Mouse (Mus musculus): ENCODE results near the gene Pde5a. TPM values are rescaled to one million over a fixed set of nuclear protein-coding genes. Genes with fewer than 3 reads are reported as not detected.
A peak's percentile ranks its signal among the peaks of the same experiment; 100 is the strongest.

Pde5a gene
- total RNA-seq (2021), result 1 to 10 TPM; 7.8 to 9.7 TPM

DNA sequence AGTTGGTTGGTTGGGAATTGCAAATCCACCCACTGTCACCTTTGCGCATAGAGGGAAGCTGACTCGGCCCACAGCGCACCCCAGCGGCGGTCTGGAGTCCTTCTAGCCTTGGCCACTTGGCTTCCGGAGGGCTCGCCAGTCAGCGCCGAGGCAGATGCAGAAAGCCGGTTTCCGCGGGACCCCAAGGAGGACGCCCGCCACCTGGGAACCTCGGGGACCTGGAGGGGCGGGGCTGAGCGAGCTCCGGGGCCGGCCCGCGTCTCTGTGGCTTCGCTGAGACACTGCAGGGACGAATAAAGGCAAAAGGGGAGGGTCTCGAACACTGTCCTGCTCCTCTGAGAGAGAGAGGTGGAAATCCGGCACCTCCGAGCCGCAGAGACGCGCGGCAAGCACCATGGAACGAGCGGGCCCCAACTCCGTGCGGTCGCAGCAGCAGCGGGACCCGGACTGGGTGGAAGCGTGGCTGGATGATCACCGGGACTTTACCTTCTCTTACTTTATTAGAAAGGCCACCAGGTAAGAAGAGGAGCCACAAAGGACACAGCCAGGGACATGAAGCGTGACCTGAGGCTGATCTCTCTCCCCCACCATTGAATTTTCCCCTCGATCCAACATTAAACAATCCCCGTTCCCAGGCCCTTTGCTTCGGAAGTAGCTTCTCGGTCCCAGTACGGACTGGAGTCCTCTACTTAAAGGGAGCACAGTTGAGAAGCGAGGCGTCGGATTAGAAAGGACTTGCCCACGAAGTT lies at the start of gene Pde5a:
Gene Pde5a (plus strand): TSS at position 96 of the 749 bp plus-strand sequence.
- peak; percentile 35 to 64 for DNase-seq (ENCODE audit: extremely low spot score in 1 of 2, low spot score in 1 of 2)

DNA sequence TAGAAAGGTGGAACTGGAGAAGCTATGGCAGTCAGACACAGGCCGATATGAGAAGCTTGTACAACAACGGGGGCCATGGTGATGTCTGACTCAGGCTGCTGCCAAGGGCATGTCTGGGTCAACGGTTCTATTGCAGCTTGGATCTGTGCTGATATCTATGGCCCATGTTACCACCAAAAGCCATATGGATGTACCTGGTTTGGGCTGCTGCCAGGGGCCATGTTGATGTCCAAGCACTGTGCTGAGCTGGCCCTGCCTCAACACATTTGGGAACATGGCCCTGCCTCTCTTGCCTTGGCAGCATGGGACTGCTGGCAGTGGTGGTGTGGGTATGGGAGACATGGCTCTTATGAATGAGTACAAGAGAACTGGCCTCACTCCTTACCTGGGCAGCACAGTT lies 47.9 kb upstream of the Pde5a start:
- DNase-seq (ENCODE audit: extremely low spot score in 1 of 2, low spot score in 1 of 2), result no peak

DNA sequence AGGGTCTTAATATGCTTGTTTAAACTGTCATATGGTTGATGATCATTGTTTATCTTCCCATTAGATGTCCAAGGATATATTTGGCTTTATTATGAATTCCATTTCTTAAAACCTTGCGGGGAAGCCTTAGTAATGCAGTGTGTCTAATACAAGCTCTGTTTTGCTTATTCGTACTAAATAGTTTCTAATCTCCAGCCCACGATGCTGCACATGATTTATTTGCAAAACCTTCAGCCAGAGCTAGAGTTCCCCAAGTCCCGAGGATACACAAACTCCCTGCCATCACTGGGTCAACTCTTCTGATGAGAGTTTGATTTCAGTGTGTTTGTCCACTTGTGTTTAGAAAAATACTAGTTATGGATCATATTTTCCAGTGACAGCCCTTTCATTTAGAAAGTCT lies 46.4 kb upstream of the Pde5a start:
- no peak for DNase-seq (ENCODE audit: extremely low spot score in 1 of 2, low spot score in 1 of 2)

DNA sequence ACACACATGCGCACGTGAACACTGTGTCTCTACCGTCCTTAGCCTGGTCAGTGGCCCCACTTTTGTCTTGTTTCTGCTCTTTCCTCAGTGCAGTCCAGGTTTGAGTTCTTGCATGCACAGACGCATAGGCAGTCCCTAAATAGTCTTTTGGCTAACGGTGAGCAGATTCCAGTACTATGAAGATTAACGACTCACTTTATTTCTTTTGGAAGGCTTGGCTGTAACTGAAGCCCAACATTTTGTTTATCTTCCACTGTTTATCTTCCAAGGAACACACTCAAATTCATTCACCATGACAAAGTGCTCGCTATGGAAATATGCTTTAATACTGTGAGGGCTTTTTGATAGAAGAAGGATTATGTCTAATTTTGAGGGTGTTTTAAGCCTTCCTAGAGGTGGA lies 43.9 kb upstream of the Pde5a start:
- no peak for DNase-seq (ENCODE audit: extremely low spot score in 1 of 2, low spot score in 1 of 2)

DNA sequence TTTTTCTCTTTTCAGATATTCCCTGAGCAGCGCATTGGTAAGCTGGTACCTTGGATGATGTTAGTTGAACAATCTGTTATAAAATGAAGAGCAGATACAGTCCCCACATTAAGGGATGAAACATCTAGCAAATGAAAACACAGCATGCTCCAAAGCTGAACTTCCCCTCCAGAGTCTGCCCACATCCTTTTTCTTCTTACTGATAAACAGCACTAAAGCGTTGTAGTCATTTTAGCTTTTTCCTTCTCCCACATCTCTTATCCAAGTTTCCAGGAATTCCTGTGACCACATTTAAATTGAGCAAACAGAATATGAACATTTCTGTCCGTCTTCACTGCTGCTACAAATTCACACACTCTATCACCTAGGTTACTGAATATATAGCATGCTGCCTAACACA lies 35.7 kb upstream of the Pde5a start:
- DNase-seq (ENCODE audit: extremely low spot score in 1 of 2, low spot score in 1 of 2), result no peak

DNA sequence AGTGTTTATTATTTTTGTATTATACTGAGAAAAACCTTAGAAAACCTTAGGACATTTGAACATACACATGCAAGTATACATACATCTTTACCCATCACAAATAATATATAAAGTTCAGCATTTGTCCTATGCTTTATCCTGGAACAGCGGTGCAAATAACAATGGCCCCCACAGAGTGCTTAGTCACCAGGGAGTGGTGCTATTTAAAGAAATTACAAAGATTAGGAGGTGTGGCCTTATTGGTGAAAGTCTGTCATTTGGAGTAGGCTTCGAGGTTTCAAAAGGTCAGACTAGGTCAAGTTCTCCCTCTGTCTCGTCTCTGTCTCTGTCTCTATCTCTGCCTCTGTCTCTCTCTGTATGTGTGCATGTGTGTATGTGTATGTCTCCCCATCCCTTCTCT lies 32.9 kb upstream of the Pde5a start:
- no peak for DNase-seq (ENCODE audit: extremely low spot score in 1 of 2, low spot score in 1 of 2)

DNA sequence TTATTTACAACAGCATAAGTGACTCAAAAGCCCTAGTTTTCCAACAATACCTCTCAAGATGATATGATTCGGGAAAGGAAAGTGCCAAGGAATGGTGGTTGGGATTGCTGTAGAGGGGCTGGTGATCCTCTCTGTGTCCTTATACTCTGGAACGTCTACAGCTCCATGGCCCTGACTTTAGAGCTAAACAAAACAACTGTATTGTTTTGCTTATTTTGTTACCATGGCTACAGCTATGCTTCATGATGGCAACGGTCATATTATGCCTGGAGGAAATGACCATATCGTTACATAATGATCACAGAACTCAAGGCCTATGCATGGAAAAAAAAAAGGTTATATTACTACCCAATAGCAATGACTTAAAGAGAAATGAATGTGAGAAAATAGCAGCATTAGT lies 32.1 kb upstream of the Pde5a start:
- no peak for DNase-seq (ENCODE audit: extremely low spot score in 1 of 2, low spot score in 1 of 2)

DNA sequence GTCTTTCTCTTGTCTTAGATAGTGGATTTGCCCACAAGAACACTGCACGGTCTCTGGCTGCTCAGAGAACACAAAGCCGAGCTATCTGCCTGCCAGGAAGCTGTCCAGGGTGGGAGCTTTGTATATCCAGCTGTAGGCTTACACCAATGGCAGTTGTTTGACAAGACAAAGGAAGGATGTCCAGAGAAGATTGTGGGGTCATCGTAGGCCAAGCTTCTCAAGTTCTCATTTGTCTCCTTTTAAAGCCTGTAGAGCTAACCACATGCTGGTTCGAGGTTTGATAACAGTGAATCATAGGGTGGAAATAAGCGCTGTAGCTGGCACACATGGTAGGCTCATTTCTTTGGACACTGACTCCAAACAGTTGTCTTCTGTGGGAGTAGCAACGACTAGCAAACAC lies 24.5 kb upstream of the Pde5a start:
- no peak for DNase-seq (ENCODE audit: extremely low spot score in 1 of 2, low spot score in 1 of 2)

DNA sequence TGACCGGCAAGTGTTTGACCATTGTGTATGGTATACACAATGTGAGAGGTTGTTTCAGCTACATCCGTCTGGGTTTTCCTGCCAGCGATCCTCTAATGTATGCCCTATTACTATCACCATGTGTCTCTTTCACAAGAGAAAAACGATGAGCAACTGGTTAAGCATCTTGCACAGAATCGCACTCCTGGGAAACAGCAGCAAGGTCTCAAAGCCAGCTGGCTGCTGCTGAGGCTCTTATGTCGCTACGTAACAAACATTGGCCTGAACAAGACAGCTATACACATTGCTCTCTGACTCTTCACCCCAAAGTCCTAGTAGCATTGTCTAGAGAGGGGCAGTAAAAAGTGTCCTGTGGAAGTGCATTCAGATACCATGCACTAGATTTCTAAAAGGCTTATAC lies 23.5 kb upstream of the Pde5a start:
- DNase-seq (ENCODE audit: extremely low spot score in 1 of 2, low spot score in 1 of 2), result no peak

DNA sequence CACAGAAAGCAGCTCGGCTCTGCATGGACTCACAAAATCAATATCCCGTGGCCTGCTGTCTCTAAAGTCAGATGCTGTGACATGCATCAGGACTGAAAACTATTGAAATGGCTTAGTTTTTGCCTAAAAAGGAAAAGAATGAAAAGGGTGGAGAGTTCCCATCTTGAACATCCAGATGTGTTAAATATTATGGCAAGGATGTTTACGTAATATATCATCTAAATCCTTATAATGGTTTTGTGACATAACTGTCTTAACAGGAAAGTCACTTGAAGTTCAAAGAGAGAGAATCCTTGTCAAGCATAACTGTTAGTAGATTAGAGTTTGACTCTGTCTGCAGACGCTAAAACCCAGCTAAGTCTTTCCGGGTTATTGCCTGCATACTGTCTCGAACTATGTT lies 20.3 kb upstream of the Pde5a start:
- DNase-seq (ENCODE audit: extremely low spot score in 1 of 2, low spot score in 1 of 2), result no peak

DNA sequence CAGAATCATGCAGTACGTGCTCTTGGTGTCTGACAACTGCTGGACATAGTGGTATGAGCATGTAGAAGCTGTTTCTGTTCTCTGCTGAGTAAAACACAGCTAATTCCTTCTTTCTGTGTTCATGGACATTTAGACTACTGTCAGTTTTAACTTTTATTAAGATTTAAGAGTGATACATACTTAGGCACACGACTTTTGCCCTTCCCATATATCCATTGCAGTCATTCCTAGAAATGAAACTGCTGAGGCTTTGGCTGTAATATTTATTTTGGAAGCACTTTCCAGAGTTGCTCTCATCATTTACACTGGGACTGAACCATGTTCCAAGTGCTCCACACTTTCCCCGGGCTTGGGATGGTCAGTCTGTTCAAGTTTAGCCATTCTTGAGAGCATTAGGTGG lies 18.6 kb upstream of the Pde5a start:
- DNase-seq (ENCODE audit: extremely low spot score in 1 of 2, low spot score in 1 of 2), result no peak

DNA sequence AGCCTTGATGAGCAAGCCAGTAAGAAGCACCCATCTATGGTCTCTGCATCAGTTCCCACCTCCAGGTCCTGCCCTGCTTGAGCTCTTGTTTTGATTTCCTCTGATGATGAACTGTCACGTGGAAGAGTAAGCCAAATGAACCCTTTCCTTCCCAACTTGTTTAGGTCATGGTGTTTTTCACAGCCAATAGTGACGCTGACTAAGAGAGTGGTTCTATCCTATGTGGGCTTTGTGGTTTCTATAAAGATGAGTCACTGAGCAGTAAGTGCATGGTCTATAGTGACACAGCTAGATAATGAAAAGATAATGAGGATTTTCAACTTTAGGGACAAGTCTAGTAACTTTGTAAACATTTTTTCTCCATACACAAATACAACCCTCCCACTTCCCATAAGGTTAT lies 10.1 kb upstream of the Pde5a start:
- no peak for DNase-seq (ENCODE audit: extremely low spot score in 1 of 2, low spot score in 1 of 2)

DNA sequence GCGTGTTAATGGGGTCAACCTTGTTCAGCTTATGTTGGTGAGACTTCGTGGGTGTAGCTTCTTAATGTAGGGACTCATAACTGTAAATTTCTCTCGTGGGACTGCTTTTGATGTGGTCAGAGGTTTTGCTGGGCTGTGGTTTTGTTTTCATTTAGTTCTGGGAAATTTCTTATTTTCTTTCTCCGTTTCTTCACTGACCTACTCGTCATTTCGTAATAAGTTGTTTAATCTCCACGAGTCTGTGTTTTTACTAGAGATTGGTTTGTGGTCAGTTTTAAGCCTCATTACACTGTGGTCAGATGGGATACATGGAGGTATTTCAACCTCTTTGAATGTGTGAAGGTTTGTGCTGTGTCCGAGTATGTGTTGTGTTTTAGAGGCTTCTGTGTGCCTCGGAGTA lies 7.2 kb upstream of the Pde5a start:
- DNase-seq (ENCODE audit: extremely low spot score in 1 of 2, low spot score in 1 of 2), result no peak

DNA sequence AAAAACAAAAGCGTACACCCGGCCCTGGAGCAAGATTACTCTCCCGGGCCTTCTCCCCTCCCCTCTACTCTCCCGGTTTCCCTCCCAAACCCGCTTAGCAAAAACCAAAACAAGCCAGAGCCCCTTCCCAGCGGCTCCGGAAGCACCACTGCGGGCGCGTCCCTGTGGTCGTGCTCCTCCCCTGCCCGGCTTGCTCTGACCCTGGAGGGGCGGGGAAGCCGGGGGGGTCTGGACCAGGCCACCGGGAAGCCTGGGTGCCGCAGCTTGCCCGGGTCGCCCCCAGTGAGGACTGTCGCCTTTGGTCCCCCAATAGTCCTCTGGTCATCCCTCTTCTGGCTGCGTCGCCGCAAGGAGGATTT lies 833 bp downstream of the Pde5a start:
- DNase-seq (ENCODE audit: extremely low spot score in 1 of 2, low spot score in 1 of 2), result no peak

DNA sequence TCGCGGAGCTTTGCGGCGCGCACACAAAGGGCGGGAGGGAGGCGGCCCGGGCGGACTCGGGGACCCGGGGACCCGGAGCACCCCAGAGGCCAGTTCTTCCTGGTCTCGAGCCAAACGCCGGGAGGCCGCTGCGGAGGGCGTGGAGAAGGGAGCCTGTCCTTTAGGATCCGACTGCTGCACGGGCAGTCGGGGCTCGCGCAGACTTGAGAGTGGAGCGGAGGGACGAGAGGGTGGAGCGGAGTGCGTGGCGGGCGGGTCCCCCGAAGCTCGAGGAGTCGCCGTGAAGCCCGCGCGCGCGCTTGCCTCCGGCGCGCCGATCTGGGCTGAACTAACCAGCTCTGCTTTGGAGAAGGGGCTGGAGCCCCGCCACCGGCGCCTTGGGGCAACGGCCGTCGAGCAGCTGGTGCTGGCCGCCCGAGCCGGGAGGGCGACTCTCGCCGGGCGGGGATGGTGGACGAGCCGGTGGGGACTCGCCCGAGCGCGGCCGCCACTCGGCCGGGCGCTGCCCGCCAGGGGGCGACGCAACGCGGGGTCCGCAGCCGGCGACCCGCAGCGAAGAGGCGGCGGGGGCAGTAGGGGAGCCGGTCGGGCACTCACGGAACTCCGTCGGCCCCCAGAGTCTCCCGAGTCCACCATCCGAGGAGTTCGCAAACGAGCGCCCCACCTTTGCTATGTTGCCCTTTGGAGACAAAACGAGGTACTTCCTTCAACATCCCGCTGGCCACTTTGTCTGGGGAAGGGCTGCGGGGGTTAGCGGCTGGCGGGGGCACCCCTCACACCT lies 1.4 kb downstream of the Pde5a start:
- DNase-seq (ENCODE audit: extremely low spot score in 1 of 2, low spot score in 1 of 2), result peak; percentile 25 to 44

DNA sequence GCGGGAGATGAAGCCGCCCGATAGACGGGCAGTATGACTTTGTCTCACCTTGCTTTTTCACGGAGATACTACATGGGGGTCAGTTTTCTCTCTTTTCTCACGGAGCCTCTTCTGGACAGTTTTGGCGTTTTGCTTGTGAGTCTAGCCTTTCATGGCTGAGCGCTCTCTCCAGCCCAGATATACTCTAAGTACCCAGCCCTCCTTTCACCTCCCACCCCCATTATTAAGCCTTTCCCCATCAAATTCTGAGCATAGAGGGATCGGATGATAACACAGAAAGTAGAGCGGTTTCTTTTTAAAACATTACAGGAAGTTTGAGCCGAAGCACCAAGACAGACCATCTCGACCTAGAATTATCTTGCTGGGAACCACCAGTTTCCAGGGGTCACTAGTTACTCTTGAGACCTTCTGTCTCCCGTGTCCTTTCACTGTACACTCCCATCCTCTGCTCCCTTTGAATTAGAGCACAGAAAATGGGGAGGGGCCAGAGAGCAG lies 2.0 kb downstream of the Pde5a start:
- no peak for DNase-seq (ENCODE audit: extremely low spot score in 1 of 2, low spot score in 1 of 2)

DNA sequence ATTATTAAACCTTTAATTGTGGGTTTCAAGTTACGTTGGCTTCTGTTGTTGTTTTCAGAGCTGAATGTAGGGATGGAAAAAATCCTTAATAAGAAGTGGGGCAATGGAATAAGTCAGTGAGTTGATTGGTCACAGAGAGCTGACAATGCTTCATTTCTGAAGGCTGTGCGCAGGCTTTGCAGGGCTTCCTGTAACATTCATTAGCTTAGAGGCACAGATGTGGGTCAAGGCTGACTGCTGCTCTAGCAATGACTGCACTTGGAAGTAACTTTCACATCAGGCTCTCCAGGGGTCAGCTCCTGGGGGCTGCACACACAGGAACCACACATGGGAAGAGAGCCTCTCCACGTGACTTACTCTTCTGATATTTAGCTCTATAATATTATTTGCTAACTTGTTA lies 5.1 kb downstream of the Pde5a start:
- DNase-seq (ENCODE audit: extremely low spot score in 1 of 2, low spot score in 1 of 2), result no peak

DNA sequence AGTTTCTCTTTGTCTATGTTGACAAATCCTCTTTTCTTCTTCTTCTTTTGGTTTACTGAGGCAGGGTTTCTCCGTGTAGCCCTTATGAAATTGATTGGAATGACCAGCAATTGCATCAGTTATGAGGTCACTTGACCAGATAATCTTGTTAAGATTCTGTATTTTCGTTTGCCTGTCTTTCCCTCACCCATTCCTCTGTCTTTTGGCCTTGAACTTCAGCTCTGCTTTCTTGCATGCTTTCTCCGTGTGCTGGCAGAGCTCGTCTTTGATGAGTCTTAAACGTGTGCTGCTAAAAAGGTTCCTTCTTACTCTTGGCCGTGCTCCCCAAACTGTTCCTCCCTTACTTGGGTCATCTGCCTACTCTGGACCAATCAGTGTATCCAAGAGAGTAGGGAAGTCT lies 5.6 kb downstream of the Pde5a start:
- no peak for DNase-seq (ENCODE audit: extremely low spot score in 1 of 2, low spot score in 1 of 2)

DNA sequence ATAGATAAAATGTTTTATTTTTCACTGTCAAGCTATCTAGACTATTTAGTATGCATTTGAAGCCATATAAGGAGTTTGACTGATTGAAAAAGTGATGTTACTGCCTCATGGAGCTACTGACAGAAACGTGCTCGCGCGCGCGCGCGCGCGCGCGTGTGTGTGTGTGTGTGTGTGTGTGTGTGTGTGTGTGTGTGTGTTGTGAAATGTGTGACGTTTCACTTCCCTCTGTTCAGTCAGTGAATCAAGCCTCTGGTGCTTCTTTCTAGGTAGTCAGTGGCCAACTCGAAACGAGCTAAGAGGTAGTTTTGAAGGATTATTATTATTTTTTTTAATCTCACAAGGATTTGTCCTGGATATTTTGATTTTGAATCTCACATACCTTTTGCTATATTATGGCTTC lies 10.7 kb downstream of the Pde5a start:
- no peak for DNase-seq (ENCODE audit: extremely low spot score in 1 of 2, low spot score in 1 of 2)

DNA sequence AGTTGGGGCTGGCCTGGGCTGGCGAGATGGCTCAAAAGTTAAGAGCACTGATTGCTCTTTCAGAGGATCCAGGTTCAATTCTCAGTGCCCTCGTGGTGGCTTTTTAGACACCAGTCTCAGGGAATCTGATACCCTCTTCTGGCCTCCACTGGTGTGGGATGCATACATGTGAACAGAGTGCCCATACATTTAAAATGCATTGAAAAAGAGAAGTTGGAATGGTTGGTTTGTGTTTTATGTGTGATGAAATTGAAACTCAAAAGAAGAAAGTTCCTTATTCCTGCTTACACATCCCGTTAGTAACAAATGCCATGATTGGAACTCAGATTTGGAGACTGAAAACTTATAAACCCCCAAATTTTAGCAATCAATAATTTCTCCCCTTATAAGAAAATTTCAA lies 15.5 kb downstream of the Pde5a start:
- no peak for DNase-seq (ENCODE audit: extremely low spot score in 1 of 2, low spot score in 1 of 2)

DNA sequence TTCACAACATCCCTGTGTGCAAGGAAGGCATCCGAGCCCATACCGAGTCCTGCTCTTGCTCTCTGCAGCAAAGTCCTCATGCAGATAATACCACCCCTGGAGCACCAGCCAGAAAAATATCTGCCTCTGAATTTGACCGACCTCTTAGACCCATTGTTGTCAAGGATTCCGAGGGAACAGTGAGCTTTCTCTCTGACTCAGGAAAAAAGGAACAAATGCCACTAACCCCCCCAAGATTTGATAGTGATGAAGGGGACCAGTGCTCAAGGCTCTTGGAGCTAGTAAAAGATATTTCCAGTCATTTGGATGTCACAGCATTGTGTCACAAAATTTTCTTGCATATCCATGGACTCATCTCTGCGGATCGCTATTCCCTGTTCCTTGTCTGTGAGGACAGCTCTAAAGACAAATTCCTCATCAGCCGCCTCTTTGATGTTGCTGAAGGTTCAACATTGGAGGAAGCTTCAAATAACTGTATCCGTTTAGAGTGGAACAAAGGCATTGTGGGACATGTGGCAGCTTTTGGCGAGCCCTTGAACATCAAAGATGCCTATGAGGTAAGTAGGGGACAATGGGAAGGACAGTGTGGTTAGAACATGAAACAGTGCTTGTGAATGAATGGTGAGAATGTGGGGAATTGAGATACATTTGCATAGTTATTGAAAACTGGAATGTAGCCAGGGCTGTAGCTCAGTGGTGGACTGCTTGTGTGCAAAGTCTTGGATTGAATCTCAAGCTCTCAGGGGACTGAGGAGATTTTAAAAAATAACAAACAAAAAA lies 19.4 kb downstream of the Pde5a start:
- DNase-seq (ENCODE audit: extremely low spot score in 1 of 2, low spot score in 1 of 2), result no peak
